Mouse (Mus musculus) megakaryocyte progenitor cell, adult 5-6 weeks (primary cell): ENCODE results near the gene Gad2. TPM values are rescaled to one million over a fixed set of nuclear protein-coding genes. Genes with fewer than 3 reads are reported as not detected.

Experiments used
- ATAC-seq: replicated peaks from 2 replicates; pipeline ENCODE4 v1.8.0; 2016; ENCODE audit warnings: mild to moderate bottlenecking, moderate TSS enrichment, inconsistent platforms; ENCODE audit not compliant: poor library complexity
- total RNA-seq, 2 experiments: library from RNA; stranded (forward) in 1 of 2; stranded (reverse) in 1 of 2; fragments of 157-497, 149-512 nt in 1 of 2; fragments of 200-1000 nt in 1 of 2; gene quantifications; 2 replicates each; pipeline versions ENCODE4 v1.2.3 to v1.2.4; 2015 to 2017

Gene Gad2
- total RNA-seq, 2 experiments from 2014 or later: not detected

GRCm38 (mm10) chr2:22634766-22635165, 12.8 kb downstream of the Gad2 start:
- ATAC-seq: peak; percentile 86

GRCm38 (mm10) chr2:22646134-22646533, 24.1 kb downstream of the Gad2 start:
- no peak for ATAC-seq

- ATAC-seq: no peak
Observed at GRCm38 (mm10) chr2:22648394-22648793, 26.4 kb downstream of the Gad2 start.

GRCm38 (mm10) chr2:22651826-22652225, 29.8 kb downstream of the Gad2 start:
- no peak for ATAC-seq

- ATAC-seq: no peak
Observed at GRCm38 (mm10) chr2:22663731-22664130, 41.7 kb downstream of the Gad2 start.

- no peak for ATAC-seq
Observed at GRCm38 (mm10) chr2:22670415-22670814, 48.4 kb downstream of the Gad2 start.

- no peak for ATAC-seq
Observed at GRCm38 (mm10) chr2:22671348-22671747, 49.3 kb downstream of the Gad2 start.

GRCm38 (mm10) chr2:22677066-22677465, 55.1 kb downstream of the Gad2 start:
- no peak for ATAC-seq

- no peak for ATAC-seq
Observed at GRCm38 (mm10) chr2:22679944-22680343, 57.9 kb downstream of the Gad2 start.

- ATAC-seq: peak; percentile 88
Observed at GRCm38 (mm10) chr2:22689969-22690368, 68.0 kb downstream of the Gad2 start.

- ATAC-seq: no peak
Observed at GRCm38 (mm10) chr2:22704780-22705727, 83.0 kb downstream of the Gad2 start.

- no peak for ATAC-seq
Observed at GRCm38 (mm10) chr2:22706233-22706632, 84.2 kb downstream of the Gad2 start.

- peak; percentile 100 for ATAC-seq
Observed at GRCm38 (mm10) chr2:22721522-22722470, 99.8 kb downstream of the Gad2 start.

- ATAC-seq: peak; percentile 21; the same call in 1 of the 2 replicates
Observed at GRCm38 (mm10) chr2:22723927-22724534, 102.0 kb downstream of the Gad2 start.

- ATAC-seq: peak; percentile 50
Observed at GRCm38 (mm10) chr2:22727113-22727512, 105.1 kb downstream of the Gad2 start.

- no peak for ATAC-seq
Observed at GRCm38 (mm10) chr2:22736134-22736533, 114.1 kb downstream of the Gad2 start.

GRCm38 (mm10) chr2:22739369-22739768, 117.4 kb downstream of the Gad2 start:
- no peak for ATAC-seq

- ATAC-seq: no peak
Observed at GRCm38 (mm10) chr2:22740441-22740840, 118.4 kb downstream of the Gad2 start.

GRCm38 (mm10) chr2:22741222-22741621, 119.2 kb downstream of the Gad2 start:
- peak; percentile 39; the same call in 1 of the 2 replicates for ATAC-seq
